Mouse (Mus musculus): Measurements from ENCODE around the gene Disc1. TPM values are rescaled to one million over a fixed set of nuclear protein-coding genes. Genes with fewer than 3 reads are reported as not detected.

Disc1 gene
- polyA plus RNA-seq, 1 experiment, result 1.8 TPM

DNA sequence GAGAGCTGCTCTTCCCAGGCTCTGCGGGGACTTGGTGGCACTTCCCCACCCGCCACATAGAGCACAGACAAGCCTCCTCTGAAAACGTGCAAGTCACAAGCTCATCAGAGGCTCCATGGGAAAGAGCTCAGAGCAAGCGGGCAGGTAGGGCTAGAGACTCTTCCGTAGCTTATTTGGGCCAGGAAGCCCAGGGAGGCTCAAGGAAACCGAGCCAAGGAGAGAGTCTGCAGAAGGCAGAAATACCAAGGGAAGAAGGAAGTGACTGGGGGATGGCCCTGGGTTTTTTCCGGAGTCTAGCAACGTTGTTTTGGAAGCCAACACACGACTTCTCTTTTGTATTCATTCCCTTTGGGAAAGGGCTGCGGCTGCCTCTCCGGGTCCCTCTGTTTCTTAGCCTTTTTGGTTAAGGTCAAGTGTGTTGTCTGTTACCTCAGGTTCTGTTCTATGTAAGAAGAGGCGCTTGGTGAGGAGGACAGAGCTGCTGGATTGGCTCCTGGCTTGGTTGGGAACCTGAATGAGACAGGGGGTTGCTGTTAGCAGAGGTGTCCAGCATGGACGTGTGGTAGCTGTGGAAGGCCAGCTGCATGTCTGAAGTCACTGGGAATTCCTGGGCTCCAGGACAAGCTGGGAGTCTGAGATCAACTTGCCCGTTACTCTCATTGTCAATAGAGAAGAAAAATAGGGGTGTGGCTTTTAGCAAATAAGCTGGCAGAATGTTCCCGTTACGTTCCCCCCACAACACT lies 145.4 kb downstream of the Disc1 start:
- H3K4me3 ChIP-seq (ENCODE audit: extremely low read depth, insufficient read depth, insufficient read length), result no peak overlapping the region
- H3K27me3 ChIP-seq (ENCODE audit: control insufficient read depth, insufficient read depth, low read length), result no peaks in the 10 kb centered on the region
- H3K27ac ChIP-seq (ENCODE audit: insufficient read depth, low read length), result no peak overlapping the region
- H3K4me1 ChIP-seq (ENCODE audit: control insufficient read depth, insufficient read depth, insufficient read length), result no peaks in the 10 kb centered on the region
- WGBS, result 63% methylated on average over 16 of the region's 16 CpGs
- no peak for DNase-seq (ENCODE audit: low read depth in 1 of 2, low spot score in 2 of 2)
- no peaks in the 10 kb centered on the region for H3K36me3 ChIP-seq (ENCODE audit: control insufficient read depth, insufficient read depth, low read length)
- no peak for TF ChIP-seq CTCF (IDR thresholded peaks at IDR 0.05; ENCODE audit: extremely low read depth, insufficient read depth, insufficient read length, insufficient replicate concordance)
- no peak for TF ChIP-seq POLR2A (IDR thresholded peaks at IDR 0.05; ENCODE audit: low read depth, low read length)

DNA sequence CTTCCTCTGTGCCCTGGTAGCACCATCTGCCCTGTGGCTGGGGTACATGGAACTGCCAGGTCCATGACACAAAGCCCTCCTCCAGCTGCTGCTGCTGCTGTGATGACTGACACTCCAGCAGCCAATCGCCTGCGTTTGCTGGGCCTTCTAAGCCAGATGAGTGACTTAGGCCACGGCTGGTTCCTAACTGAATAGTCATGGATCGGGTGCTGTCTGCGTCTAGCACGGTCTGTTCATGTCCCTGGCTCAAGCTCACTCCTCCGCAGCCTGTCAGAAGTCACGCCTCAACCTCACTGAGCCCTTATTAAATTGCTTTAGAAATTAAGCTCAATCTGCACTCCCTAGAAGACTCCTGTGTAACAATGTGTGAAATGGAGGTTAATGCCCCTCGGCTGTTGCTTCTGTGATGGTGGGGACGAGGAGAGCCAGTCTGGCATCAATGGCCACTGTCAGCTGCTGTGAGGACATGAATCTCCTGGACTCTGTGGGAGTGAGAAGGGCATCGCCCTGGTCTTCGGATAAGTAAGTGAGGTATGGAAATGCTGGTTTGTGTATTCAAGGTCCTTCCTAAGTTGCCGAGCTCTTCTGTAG lies 146.4 kb downstream of the Disc1 start:
- H3K4me1 ChIP-seq (ENCODE audit: control insufficient read depth, insufficient read depth, insufficient read length), result no peaks in the 10 kb centered on the region
- 94% methylated on average over 13 of the region's 13 CpGs for WGBS
- H3K27me3 ChIP-seq (ENCODE audit: control insufficient read depth, insufficient read depth, low read length), result no peaks in the 10 kb centered on the region
- TF ChIP-seq POLR2A (IDR thresholded peaks at IDR 0.05; ENCODE audit: low read depth, low read length) (no peak), CTCF (IDR thresholded peaks at IDR 0.05; ENCODE audit: extremely low read depth, insufficient read depth, insufficient read length, insufficient replicate concordance) (no peak)
- DNase-seq (ENCODE audit: low read depth in 1 of 2, low spot score in 2 of 2), result no peak
- no peak overlapping the region for H3K4me3 ChIP-seq (ENCODE audit: extremely low read depth, insufficient read depth, insufficient read length)
- H3K36me3 ChIP-seq (ENCODE audit: control insufficient read depth, insufficient read depth, low read length), result no peaks in the 10 kb centered on the region
- H3K27ac ChIP-seq (ENCODE audit: insufficient read depth, low read length), result no peak overlapping the region

GRCm38 (mm10) chr8:125201650-125202049 lies 147.7 kb downstream of the Disc1 start:
- TF ChIP-seq POLR2A (IDR thresholded peaks at IDR 0.05; ENCODE audit: low read depth, low read length) (no peak), CTCF (IDR thresholded peaks at IDR 0.05; ENCODE audit: extremely low read depth, insufficient read depth, insufficient read length, insufficient replicate concordance) (no peak)
- DNase-seq (ENCODE audit: low read depth in 1 of 2, low spot score in 2 of 2), result no peak
- Histone ChIP-seq H3K4me1 (ENCODE audit: control insufficient read depth, insufficient read depth, insufficient read length) (no peaks in the 10 kb centered on the region), H3K27ac (ENCODE audit: insufficient read depth, low read length) (no peak overlapping the region), H3K36me3 (ENCODE audit: control insufficient read depth, insufficient read depth, low read length) (no peaks in the 10 kb centered on the region), H3K4me3 (ENCODE audit: extremely low read depth, insufficient read depth, insufficient read length) (no peak overlapping the region), H3K27me3 (ENCODE audit: control insufficient read depth, insufficient read depth, low read length) (no peaks in the 10 kb centered on the region)
- 92% methylated on average over 6 of the region's 6 CpGs for whole genome bisulfite sequencing

DNA sequence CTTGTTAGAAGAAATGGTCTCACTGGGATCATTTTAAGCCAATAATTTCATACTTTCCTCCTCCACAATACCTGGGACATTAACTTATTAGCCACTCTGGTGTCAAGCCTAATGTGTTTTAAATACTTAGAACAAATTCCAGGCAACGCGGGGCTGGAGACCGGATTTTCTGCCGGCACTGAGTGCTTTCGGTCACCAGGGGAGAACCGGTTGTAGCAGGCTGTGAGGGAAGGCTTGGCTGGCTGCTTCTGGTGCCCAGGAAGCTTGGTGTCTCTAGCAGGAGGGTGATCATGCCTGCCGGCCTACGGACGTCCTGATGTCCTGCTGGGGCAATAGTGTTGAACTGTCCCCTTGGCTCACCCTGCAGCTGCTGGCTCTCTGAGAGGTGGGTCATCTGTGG lies 149.0 kb downstream of the Disc1 start:
- Histone ChIP-seq H3K4me1 (ENCODE audit: control insufficient read depth, insufficient read depth, insufficient read length) (no peaks in the 10 kb centered on the region), H3K36me3 (ENCODE audit: control insufficient read depth, insufficient read depth, low read length) (no peaks in the 10 kb centered on the region), H3K4me3 (ENCODE audit: extremely low read depth, insufficient read depth, insufficient read length) (no peak overlapping the region), H3K27ac (ENCODE audit: insufficient read depth, low read length) (no peak overlapping the region), H3K27me3 (ENCODE audit: control insufficient read depth, insufficient read depth, low read length) (no peaks in the 10 kb centered on the region)
- 93% methylated on average over 9 of the region's 9 CpGs for WGBS
- no peak for TF ChIP-seq CTCF (IDR thresholded peaks at IDR 0.05; ENCODE audit: extremely low read depth, insufficient read depth, insufficient read length, insufficient replicate concordance)
- TF ChIP-seq POLR2A (IDR thresholded peaks at IDR 0.05; ENCODE audit: low read depth, low read length), result no peak
- no peak for DNase-seq (ENCODE audit: low read depth in 1 of 2, low spot score in 2 of 2)

DNA sequence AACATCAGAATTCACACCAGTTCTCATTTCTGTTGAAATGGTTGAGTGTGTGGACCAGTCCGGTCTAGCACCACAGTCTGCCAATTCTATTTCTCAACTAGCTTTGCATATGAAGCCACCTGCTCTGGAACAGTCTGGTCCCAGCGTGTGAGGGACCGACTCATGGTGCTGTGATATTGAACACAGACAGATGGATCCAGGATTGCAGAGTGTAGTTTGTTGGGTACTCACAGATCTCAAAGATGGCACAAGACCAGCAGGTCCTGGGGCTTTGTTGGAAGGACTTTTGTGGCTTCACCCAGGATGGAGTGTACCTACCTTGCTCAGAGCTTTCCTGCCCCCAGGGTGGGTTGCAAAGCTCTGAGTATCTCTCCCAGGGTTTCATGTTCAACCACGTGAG lies 151.6 kb downstream of the Disc1 start:
- Histone ChIP-seq H3K27ac (ENCODE audit: insufficient read depth, low read length) (no peak overlapping the region), H3K4me3 (ENCODE audit: extremely low read depth, insufficient read depth, insufficient read length) (no peak overlapping the region), H3K4me1 (ENCODE audit: control insufficient read depth, insufficient read depth, insufficient read length) (no peaks in the 10 kb centered on the region), H3K36me3 (ENCODE audit: control insufficient read depth, insufficient read depth, low read length) (no peaks in the 10 kb centered on the region), H3K27me3 (ENCODE audit: control insufficient read depth, insufficient read depth, low read length) (no peaks in the 10 kb centered on the region)
- TF ChIP-seq CTCF (IDR thresholded peaks at IDR 0.05; ENCODE audit: extremely low read depth, insufficient read depth, insufficient read length, insufficient replicate concordance), result no peak
- no peak for TF ChIP-seq POLR2A (IDR thresholded peaks at IDR 0.05; ENCODE audit: low read depth, low read length)
- 90% methylated on average over 4 of the region's 4 CpGs for WGBS
- no peak for DNase-seq (ENCODE audit: low read depth in 1 of 2, low spot score in 2 of 2)

DNA sequence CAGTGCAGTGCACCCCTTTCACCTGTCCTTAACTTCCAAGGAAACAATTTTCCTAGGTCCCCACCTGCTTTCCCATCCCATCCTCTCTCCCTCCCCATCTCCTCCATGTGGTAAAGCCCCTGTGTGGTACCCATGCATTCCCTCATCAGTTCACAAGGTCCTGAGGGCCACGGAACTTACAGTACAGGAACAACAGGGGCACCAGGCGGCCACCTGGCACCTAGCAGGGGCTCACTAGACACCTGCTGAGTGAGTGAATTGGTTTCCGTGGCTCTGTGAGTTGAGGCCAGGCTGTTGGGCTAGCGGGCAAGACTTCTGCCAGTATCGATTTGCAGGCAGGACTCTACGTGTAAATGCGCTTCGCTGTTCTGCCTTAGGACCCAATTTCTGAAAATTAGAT lies 152.4 kb downstream of the Disc1 start:
- H3K27me3 ChIP-seq (ENCODE audit: control insufficient read depth, insufficient read depth, low read length), result no peaks in the 10 kb centered on the region
- no peak for DNase-seq (ENCODE audit: low read depth in 1 of 2, low spot score in 2 of 2)
- no peak overlapping the region for H3K4me3 ChIP-seq (ENCODE audit: extremely low read depth, insufficient read depth, insufficient read length)
- H3K36me3 ChIP-seq (ENCODE audit: control insufficient read depth, insufficient read depth, low read length), result no peaks in the 10 kb centered on the region
- H3K27ac ChIP-seq (ENCODE audit: insufficient read depth, low read length), result no peak overlapping the region
- no peaks in the 10 kb centered on the region for H3K4me1 ChIP-seq (ENCODE audit: control insufficient read depth, insufficient read depth, insufficient read length)
- WGBS, result 92% methylated on average over 8 of the region's 8 CpGs
- TF ChIP-seq POLR2A (IDR thresholded peaks at IDR 0.05; ENCODE audit: low read depth, low read length) (no peak), CTCF (IDR thresholded peaks at IDR 0.05; ENCODE audit: extremely low read depth, insufficient read depth, insufficient read length, insufficient replicate concordance) (no peak)

DNA sequence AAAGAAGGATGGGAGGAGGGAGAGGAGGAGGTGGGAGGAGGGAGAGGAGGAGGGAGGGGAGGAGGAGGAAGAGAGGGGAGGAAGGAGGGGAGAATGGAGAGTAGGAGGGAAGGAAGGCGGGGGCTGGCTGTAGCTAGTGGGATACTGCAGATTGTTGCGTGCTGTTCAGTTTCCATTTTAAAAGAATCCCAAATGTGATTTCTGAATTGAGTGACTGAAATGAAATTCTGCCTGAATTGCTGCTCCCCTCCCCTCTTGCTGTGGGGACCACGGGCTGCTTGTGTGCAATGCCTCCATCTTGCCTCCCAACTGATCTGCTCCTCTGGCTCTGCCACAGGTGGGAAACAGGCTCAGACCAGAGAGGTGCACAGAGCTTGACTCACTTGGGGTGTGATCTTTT lies 153.0 kb downstream of the Disc1 start:
- H3K4me3 ChIP-seq (ENCODE audit: extremely low read depth, insufficient read depth, insufficient read length), result no peak overlapping the region
- H3K36me3 ChIP-seq (ENCODE audit: control insufficient read depth, insufficient read depth, low read length), result no peaks in the 10 kb centered on the region

More for the DNA sequence above, 153.0 kb downstream of the Disc1 start:
- Histone ChIP-seq H3K4me1 (ENCODE audit: control insufficient read depth, insufficient read depth, insufficient read length) (no peaks in the 10 kb centered on the region), H3K27me3 (ENCODE audit: control insufficient read depth, insufficient read depth, low read length) (no peaks in the 10 kb centered on the region), H3K27ac (ENCODE audit: insufficient read depth, low read length) (no peak overlapping the region)
- DNase-seq (ENCODE audit: low read depth in 1 of 2, low spot score in 2 of 2), result no peak
- 96% methylated on average over 3 of the region's 3 CpGs for WGBS
- TF ChIP-seq POLR2A (IDR thresholded peaks at IDR 0.05; ENCODE audit: low read depth, low read length) (no peak), CTCF (IDR thresholded peaks at IDR 0.05; ENCODE audit: extremely low read depth, insufficient read depth, insufficient read length, insufficient replicate concordance) (no peak)
